Mouse (Mus musculus): ENCODE results near the gene Gm20388. TPM values are rescaled to one million over a fixed set of nuclear protein-coding genes. Genes with fewer than 3 reads are reported as not detected.

Gene Gm20388
- polyA plus RNA-seq, 1 experiment from 2014 or later: not detected

GRCm38 (mm10) chr8:121857747-121858146 lies 1947.1 kb downstream of the Gm20388 start:
- no peak overlapping the region for H3K9ac ChIP-seq (ENCODE audit: low read length)
- no peak overlapping the region for H3K4me2 ChIP-seq (replicated peaks; ENCODE audit: low read depth)
- H3K27ac ChIP-seq (replicated peaks): no peak overlapping the region
- H3K4me3 ChIP-seq (ENCODE audit: low read depth, low read length): no peak overlapping the region
- no peak for TF ChIP-seq CTCF (IDR thresholded peaks at IDR 0.05; ENCODE audit: low read depth)
- TF ChIP-seq EP300 (optimal IDR thresholded peaks at IDR 0.05): no peak
- H3K9me3 ChIP-seq (ENCODE audit: control insufficient read depth, low read length): no peaks in the 10 kb centered on the region
- ATAC-seq (ENCODE audit: low FRiP score, low TSS enrichment): no peak
- WGBS: 46% methylated on average over 2 of the region's 2 CpGs
- no peaks in the 10 kb centered on the region for H3K4me1 ChIP-seq (replicated peaks; ENCODE audit: control insufficient read depth, insufficient read depth)
- DNase-seq (ENCODE audit: low spot score): no peak
- H3K36me3 ChIP-seq (ENCODE audit: control insufficient read depth, insufficient read depth, low read length): no peaks in the 10 kb centered on the region
- no peaks in the 10 kb centered on the region for H3K27me3 ChIP-seq (ENCODE audit: control insufficient read depth, insufficient read depth, low read length)

- Histone ChIP-seq H3K27me3 (ENCODE audit: control insufficient read depth, insufficient read depth, low read length) (no peaks in the 10 kb centered on the region), H3K4me2 (replicated peaks; ENCODE audit: low read depth) (no peak overlapping the region), H3K4me3 (ENCODE audit: low read depth, low read length) (no peak overlapping the region), H3K4me1 (replicated peaks; ENCODE audit: control insufficient read depth, insufficient read depth) (no peaks in the 10 kb centered on the region), H3K9ac (ENCODE audit: low read length) (no peak overlapping the region), H3K36me3 (ENCODE audit: control insufficient read depth, insufficient read depth, low read length) (no peaks in the 10 kb centered on the region), H3K27ac (replicated peaks) (no peak overlapping the region), H3K9me3 (ENCODE audit: control insufficient read depth, low read length) (no peaks in the 10 kb centered on the region)
- ATAC-seq (ENCODE audit: low FRiP score, low TSS enrichment) (no peak), DNase-seq (ENCODE audit: low spot score) (peak; percentile 32)
- WGBS: 47% methylated on average over 6 of the region's 6 CpGs
- TF ChIP-seq CTCF (IDR thresholded peaks at IDR 0.05; ENCODE audit: low read depth) (no peak), EP300 (optimal IDR thresholded peaks at IDR 0.05) (no peak)
Measured at GRCm38 (mm10) chr8:121861276-121861675, 1950.6 kb downstream of the Gm20388 start.

GRCm38 (mm10) chr8:121861806-121862548 lies 1951.3 kb downstream of the Gm20388 start:
- Histone ChIP-seq H3K9me3 (ENCODE audit: control insufficient read depth, low read length) (no peaks in the 10 kb centered on the region), H3K9ac (ENCODE audit: low read length) (no peak overlapping the region), H3K4me2 (replicated peaks; ENCODE audit: low read depth) (no peak overlapping the region), H3K27me3 (ENCODE audit: control insufficient read depth, insufficient read depth, low read length) (no peaks in the 10 kb centered on the region), H3K36me3 (ENCODE audit: control insufficient read depth, insufficient read depth, low read length) (no peaks in the 10 kb centered on the region), H3K27ac (replicated peaks) (peak overlapping the region; percentile 24; the same call in 1 of the 2 replicates), H3K4me1 (replicated peaks; ENCODE audit: control insufficient read depth, insufficient read depth) (no peaks in the 10 kb centered on the region), H3K4me3 (ENCODE audit: low read depth, low read length) (no peak overlapping the region)
- peak; percentile 70 for ATAC-seq (ENCODE audit: low FRiP score, low TSS enrichment)
- WGBS: 57% methylated on average over 11 of the region's 12 CpGs
- TF ChIP-seq CTCF (IDR thresholded peaks at IDR 0.05; ENCODE audit: low read depth): no peak
- no peak for TF ChIP-seq EP300 (optimal IDR thresholded peaks at IDR 0.05)
- peak; percentile 40 for DNase-seq (ENCODE audit: low spot score)

- Histone ChIP-seq H3K4me3 (ENCODE audit: low read depth, low read length) (no peak overlapping the region), H3K4me2 (replicated peaks; ENCODE audit: low read depth) (no peak overlapping the region), H3K27me3 (ENCODE audit: control insufficient read depth, insufficient read depth, low read length) (no peaks in the 10 kb centered on the region), H3K4me1 (replicated peaks; ENCODE audit: control insufficient read depth, insufficient read depth) (no peaks in the 10 kb centered on the region), H3K36me3 (ENCODE audit: control insufficient read depth, insufficient read depth, low read length) (no peaks in the 10 kb centered on the region), H3K9ac (ENCODE audit: low read length) (no peak overlapping the region), H3K9me3 (ENCODE audit: control insufficient read depth, low read length) (no peaks in the 10 kb centered on the region), H3K27ac (replicated peaks) (no peak overlapping the region)
- WGBS: 40% methylated on average over 8 of the region's 8 CpGs
- DNase-seq (ENCODE audit: low spot score) (peak; percentile 66), ATAC-seq (ENCODE audit: low FRiP score, low TSS enrichment) (peak; percentile 48; the same call in 1 of the 2 replicates)
- TF ChIP-seq EP300 (optimal IDR thresholded peaks at IDR 0.05) (no peak), CTCF (IDR thresholded peaks at IDR 0.05; ENCODE audit: low read depth) (no peak)
Measured at GRCm38 (mm10) chr8:121865356-121865755, 1954.7 kb downstream of the Gm20388 start.

GRCm38 (mm10) chr8:121868196-121868595 lies 1957.6 kb downstream of the Gm20388 start:
- H3K27ac ChIP-seq (replicated peaks): no peak overlapping the region
- no peaks in the 10 kb centered on the region for H3K9me3 ChIP-seq (ENCODE audit: control insufficient read depth, low read length)
- H3K27me3 ChIP-seq (ENCODE audit: control insufficient read depth, insufficient read depth, low read length): no peaks in the 10 kb centered on the region
- no peaks in the 10 kb centered on the region for H3K36me3 ChIP-seq (ENCODE audit: control insufficient read depth, insufficient read depth, low read length)
- no peak overlapping the region for H3K4me3 ChIP-seq (ENCODE audit: low read depth, low read length)
- 85% methylated on average over 5 of the region's 5 CpGs for WGBS
- H3K4me1 ChIP-seq (replicated peaks; ENCODE audit: control insufficient read depth, insufficient read depth): no peaks in the 10 kb centered on the region; the same call in 1 of the 2 replicates
- no peak for DNase-seq (ENCODE audit: low spot score)
- ATAC-seq (ENCODE audit: low FRiP score, low TSS enrichment): no peak
- no peak overlapping the region for H3K4me2 ChIP-seq (replicated peaks; ENCODE audit: low read depth)
- TF ChIP-seq CTCF (IDR thresholded peaks at IDR 0.05; ENCODE audit: low read depth) (no peak), EP300 (optimal IDR thresholded peaks at IDR 0.05) (no peak)
- H3K9ac ChIP-seq (ENCODE audit: low read length): no peak overlapping the region

GRCm38 (mm10) chr8:121868896-121869295 lies 1958.3 kb downstream of the Gm20388 start:
- no peak for ATAC-seq (ENCODE audit: low FRiP score, low TSS enrichment)
- no peaks in the 10 kb centered on the region; the same call in 1 of the 2 replicates for H3K4me1 ChIP-seq (replicated peaks; ENCODE audit: control insufficient read depth, insufficient read depth)
- H3K36me3 ChIP-seq (ENCODE audit: control insufficient read depth, insufficient read depth, low read length): no peaks in the 10 kb centered on the region
- no peaks in the 10 kb centered on the region for H3K9me3 ChIP-seq (ENCODE audit: control insufficient read depth, low read length)
- no peak overlapping the region for H3K4me2 ChIP-seq (replicated peaks; ENCODE audit: low read depth)
- no peaks in the 10 kb centered on the region for H3K27me3 ChIP-seq (ENCODE audit: control insufficient read depth, insufficient read depth, low read length)
- TF ChIP-seq EP300 (optimal IDR thresholded peaks at IDR 0.05) (no peak), CTCF (IDR thresholded peaks at IDR 0.05; ENCODE audit: low read depth) (no peak)
- WGBS: 65% methylated on average over 7 of the region's 7 CpGs
- DNase-seq (ENCODE audit: low spot score): no peak
- no peak overlapping the region for H3K4me3 ChIP-seq (ENCODE audit: low read depth, low read length)
- H3K27ac ChIP-seq (replicated peaks): no peak overlapping the region
- no peak overlapping the region for H3K9ac ChIP-seq (ENCODE audit: low read length)
